Mouse (Mus musculus) ES-Bruce4 (cell line): ENCODE measurements around the gene Fam204a.

Experiments used
- CTCF ChIP-seq: IDR thresholded peaks from one replicate; pipeline ENCODE4 v1.8.1; 2011; ENCODE audit warnings: low read depth, low read length
- POLR2A ChIP-seq: IDR thresholded peaks from one replicate; pipeline ENCODE4 v1.8.1; 2011; ENCODE audit warnings: low read length; ENCODE audit not compliant: insufficient read depth

DNA sequence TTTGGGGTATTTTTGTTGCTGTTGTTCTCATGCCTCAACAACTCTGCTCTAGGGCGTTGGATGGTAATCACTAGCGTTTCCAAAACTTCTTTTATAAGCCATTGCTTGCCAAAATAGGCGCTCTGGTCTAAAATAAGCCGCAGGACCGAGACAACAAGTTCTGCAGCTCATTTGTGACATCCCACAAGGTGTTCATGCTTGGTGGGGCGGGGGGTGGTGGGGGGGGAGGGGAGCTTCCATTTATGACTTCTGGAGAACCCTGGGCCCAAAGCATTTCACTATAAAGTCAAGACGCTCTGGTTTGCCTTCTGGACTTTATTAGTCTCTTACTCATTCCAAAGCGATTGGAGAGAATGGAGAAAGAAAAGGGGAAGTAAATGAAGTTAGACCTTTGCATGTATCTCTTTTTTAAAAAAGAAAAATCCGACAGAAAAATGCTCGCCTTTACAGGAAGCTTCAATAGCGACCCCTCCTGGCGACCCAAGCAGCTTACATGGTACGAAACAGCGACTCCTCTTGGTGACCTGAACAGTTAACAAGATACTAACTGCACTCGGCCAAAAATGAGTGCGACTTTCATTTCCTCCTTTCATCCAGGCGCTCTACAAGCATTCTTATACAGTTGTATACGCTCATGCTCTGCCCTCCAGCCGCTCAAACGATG, 65.8 kb downstream of the Fam204a start:
- TF ChIP-seq CTCF (peak; percentile 83), POLR2A (no peak)
